Mouse (Mus musculus) limb, embryonic 15.5 days (tissue): Measurements from ENCODE around the gene Vmn1r233. TPM values are rescaled to one million over a fixed set of nuclear protein-coding genes. Genes with fewer than 3 reads are reported as not detected.

ENCODE experiments used
- ATAC-seq: fragments of 200-750 bp; cut with Nextera tagmentation; 2 replicates; pipeline ENCODE4 v1.8.0; 2017; ENCODE audit warnings: low read depth, moderate TSS enrichment; ENCODE audit not compliant: insufficient number of reproducible peaks, low FRiP score, low TSS enrichment
- H3K27ac ChIP-seq: fragments of 300-500 bp; sonication (generic); 2 replicates; pipeline ENCODE4 v1.5.1; 2015; ENCODE audit warnings: moderate library complexity, mild to moderate bottlenecking, inconsistent platforms
- H3K27me3 ChIP-seq: fragments of 300-500 bp; sonication (generic); 2 replicates; pipeline ENCODE4 v1.6.1; 2015; ENCODE audit warnings: inconsistent platforms
- H3K36me3 ChIP-seq: fragments of 300-500 bp; sonication (generic); 2 replicates; pipeline ENCODE4 v1.6.1; 2015; ENCODE audit warnings: inconsistent platforms
- H3K4me1 ChIP-seq: fragments of 300-500 bp; sonication (generic); 2 replicates; pipeline ENCODE4 v1.6.1; 2015; ENCODE audit warnings: inconsistent platforms
- H3K4me2 ChIP-seq: fragments of 300-500 bp; sonication (generic); 2 replicates; pipeline ENCODE4 v1.6.1; 2015; ENCODE audit warnings: mild to moderate bottlenecking, inconsistent platforms
- H3K4me3 ChIP-seq: fragments of 300-500 bp; sonication (generic); 2 replicates; pipeline ENCODE4 v1.5.1; 2015; ENCODE audit warnings: mild to moderate bottlenecking, inconsistent platforms
- H3K9ac ChIP-seq: fragments of 300-500 bp; sonication (generic); 2 replicates; pipeline ENCODE4 v1.6.1; 2015; ENCODE audit warnings: inconsistent platforms
- H3K9me3 ChIP-seq: fragments of 300-500 bp; sonication (generic); 2 replicates; pipeline ENCODE4 v1.6.1; 2016; ENCODE audit warnings: inconsistent platforms
- WGBS: fragments of 180-500 bp; shearing (Covaris S2); methylation state at CpG from one replicate; pipeline ENCODE4 v1.1.7; 2015; 5-methylcytosine and 5-hydroxymethylcytosine counted together
- polyA plus RNA-seq: library from polyadenylated mRNA; unstranded; fragments of >200 nt; fragmentation: Nextera tagmentation; extraction: Ambion mirVana; gene quantifications from 2 replicates; pipeline ENCODE4 v1.2.1, GENCODE M21; 2015

The Vmn1r233 gene
- polyA plus RNA-seq: not detected in 2 replicates

GRCm38 (mm10) chr17:20996364-20996763, at the start of gene Vmn1r233:
Gene Vmn1r233 (minus strand): TSS chr17:20996464.
- H3K4me3 ChIP-seq: no peak within 1 kb of the TSS
- ATAC-seq: no peak
- H3K4me2 ChIP-seq: no peak within 1 kb of the TSS
- no peaks in the 10 kb centered on the region for H3K36me3 ChIP-seq
- no peak within 1 kb of the TSS for H3K27ac ChIP-seq
- no peaks in the 10 kb centered on the region for H3K27me3 ChIP-seq
- no peaks in the 10 kb centered on the region for H3K4me1 ChIP-seq
- no peaks in the 10 kb centered on the region for H3K9me3 ChIP-seq
- no peak within 1 kb of the TSS for H3K9ac ChIP-seq

- no peaks in the 10 kb centered on the region for H3K9me3 ChIP-seq
- no peak overlapping the region for H3K4me2 ChIP-seq
- H3K4me1 ChIP-seq: no peaks in the 10 kb centered on the region
- H3K9ac ChIP-seq: no peak overlapping the region
- H3K27me3 ChIP-seq: no peaks in the 10 kb centered on the region
- H3K36me3 ChIP-seq: peaks cover 62% of the 10 kb centered on the region
- H3K4me3 ChIP-seq: no peak overlapping the region
- ATAC-seq: no peak
- 79% methylated on average over 1 of the region's 1 CpGs for WGBS
- H3K27ac ChIP-seq: no peak overlapping the region
These were observed 22.3 kb upstream of the Vmn1r233 start for GRCm38 (mm10) chr17:21018410-21019080.

GRCm38 (mm10) chr17:21009726-21010125, 13.5 kb upstream of the Vmn1r233 start:
- peaks cover 19% of the 10 kb centered on the region for H3K36me3 ChIP-seq
- H3K4me3 ChIP-seq: peak overlapping the region; percentile 79
- no peak for ATAC-seq
- H3K9me3 ChIP-seq: no peaks in the 10 kb centered on the region
- H3K27me3 ChIP-seq: no peaks in the 10 kb centered on the region
- peak overlapping the region; percentile 85 for H3K9ac ChIP-seq
- 18% methylated on average over 1 of the region's 1 CpGs for WGBS
- peaks cover 9% of the 10 kb centered on the region for H3K4me1 ChIP-seq
- peak overlapping the region; percentile 64 for H3K4me2 ChIP-seq
- H3K27ac ChIP-seq: peak overlapping the region; percentile 94

- peak within 1 kb of the TSS; percentile 94 for H3K27ac ChIP-seq
- H3K4me2 ChIP-seq: peak within 1 kb of the TSS; percentile 64
- H3K4me3 ChIP-seq: peak within 1 kb of the TSS; percentile 79
- peaks cover 9% of the 10 kb centered on the region for H3K4me1 ChIP-seq
- H3K9me3 ChIP-seq: no peaks in the 10 kb centered on the region
- H3K27me3 ChIP-seq: no peaks in the 10 kb centered on the region
- peak; percentile 94 for ATAC-seq
- peaks cover 16% of the 10 kb centered on the region for H3K36me3 ChIP-seq
- 5% methylated on average over 36 of the region's 36 CpGs for WGBS
- peak within 1 kb of the TSS; percentile 85 for H3K9ac ChIP-seq
These were observed 12.4 kb upstream of the Vmn1r233 start, which contains the start of gene Zfp160 for GRCm38 (mm10) chr17:21008382-21009331. Gene Zfp160 (plus strand): TSS chr17:21008903.

GRCm38 (mm10) chr17:20993716-20994115, 2.5 kb downstream of the Vmn1r233 start:
- Histone ChIP-seq H3K9ac (no peak overlapping the region), H3K9me3 (no peaks in the 10 kb centered on the region), H3K4me2 (no peak overlapping the region), H3K4me1 (no peaks in the 10 kb centered on the region), H3K27ac (no peak overlapping the region), H3K4me3 (no peak overlapping the region), H3K36me3 (no peaks in the 10 kb centered on the region), H3K27me3 (no peaks in the 10 kb centered on the region)
- 70% methylated on average over 2 of the region's 2 CpGs for WGBS
- no peak for ATAC-seq

- no peak overlapping the region for H3K27ac ChIP-seq
- no peak overlapping the region for H3K4me2 ChIP-seq
- no peak overlapping the region for H3K9ac ChIP-seq
- H3K4me3 ChIP-seq: no peak overlapping the region
- H3K27me3 ChIP-seq: no peaks in the 10 kb centered on the region
- no peaks in the 10 kb centered on the region for H3K9me3 ChIP-seq
- H3K36me3 ChIP-seq: peaks cover 71% of the 10 kb centered on the region
- no peaks in the 10 kb centered on the region for H3K4me1 ChIP-seq
- ATAC-seq: no peak
These were observed 29.6 kb downstream of the Vmn1r233 start for GRCm38 (mm10) chr17:20966681-20967080.

GRCm38 (mm10) chr17:20965421-20965820, 30.8 kb downstream of the Vmn1r233 start:
- no peak overlapping the region for H3K4me3 ChIP-seq
- no peaks in the 10 kb centered on the region for H3K9me3 ChIP-seq
- no peaks in the 10 kb centered on the region for H3K27me3 ChIP-seq
- no peaks in the 10 kb centered on the region for H3K4me1 ChIP-seq
- peaks cover 84% of the 10 kb centered on the region for H3K36me3 ChIP-seq
- no peak overlapping the region for H3K27ac ChIP-seq
- no peak overlapping the region for H3K9ac ChIP-seq
- ATAC-seq: no peak
- no peak overlapping the region for H3K4me2 ChIP-seq
- WGBS: 92% methylated on average over 4 of the region's 4 CpGs

- H3K27me3 ChIP-seq: no peaks in the 10 kb centered on the region
- H3K4me2 ChIP-seq: no peak overlapping the region
- WGBS: 92% methylated on average over 5 of the region's 5 CpGs
- no peak overlapping the region for H3K27ac ChIP-seq
- ATAC-seq: no peak
- peaks cover 99% of the 10 kb centered on the region for H3K36me3 ChIP-seq
- H3K4me3 ChIP-seq: no peak overlapping the region
- no peak overlapping the region for H3K9ac ChIP-seq
- H3K9me3 ChIP-seq: no peaks in the 10 kb centered on the region
- no peaks in the 10 kb centered on the region for H3K4me1 ChIP-seq
These were observed 35.9 kb downstream of the Vmn1r233 start for GRCm38 (mm10) chr17:20960386-20960785.

- Histone ChIP-seq H3K27ac (no peak overlapping the region), H3K9me3 (no peaks in the 10 kb centered on the region), H3K36me3 (peaks cover 5% of the 10 kb centered on the region; the same call in 1 of the 2 replicates), H3K4me2 (peak overlapping the region; percentile 58), H3K4me1 (peaks cover 22% of the 10 kb centered on the region), H3K4me3 (peak overlapping the region; percentile 67), H3K27me3 (no peaks in the 10 kb centered on the region), H3K9ac (peak overlapping the region; percentile 64; the same call in 1 of the 2 replicates)
- ATAC-seq: no peak
These were observed 49.6 kb downstream of the Vmn1r233 start for GRCm38 (mm10) chr17:20946636-20947035.

GRCm38 (mm10) chr17:20946026-20946565, 50.2 kb downstream of the Vmn1r233 start:
- H3K4me2 ChIP-seq: peak overlapping the region; percentile 58
- WGBS: 0% methylated on average over 13 of the region's 13 CpGs
- peak overlapping the region; percentile 67 for H3K4me3 ChIP-seq
- no peak for ATAC-seq
- peak overlapping the region; percentile 99 for H3K27ac ChIP-seq
- no peaks in the 10 kb centered on the region for H3K27me3 ChIP-seq
- peak overlapping the region; percentile 64 for H3K9ac ChIP-seq
- peaks cover 22% of the 10 kb centered on the region for H3K4me1 ChIP-seq
- H3K9me3 ChIP-seq: no peaks in the 10 kb centered on the region
- peaks cover under 1% of the 10 kb centered on the region; the same call in 1 of the 2 replicates for H3K36me3 ChIP-seq

GRCm38 (mm10) chr17:20944985-20945891, 51.0 kb downstream of the Vmn1r233 start, which contains the start of gene Ppp2r1a:
Gene Ppp2r1a (plus strand): TSS chr17:20945311.
- ATAC-seq: peak; percentile 99

More at GRCm38 (mm10) chr17:20944985-20945891, 51.0 kb downstream of the Vmn1r233 start, which contains the start of gene Ppp2r1a:
- Histone ChIP-seq H3K4me1 (peaks cover 22% of the 10 kb centered on the region), H3K4me3 (peak within 1 kb of the TSS; percentile 67), H3K36me3 (no peaks in the 10 kb centered on the region), H3K4me2 (peak within 1 kb of the TSS; percentile 58), H3K9ac (peak within 1 kb of the TSS; percentile 64), H3K27ac (peak within 1 kb of the TSS; percentile 99), H3K9me3 (no peaks in the 10 kb centered on the region), H3K27me3 (no peaks in the 10 kb centered on the region)
- WGBS: under 1% methylated on average over 69 of the region's 69 CpGs
